Mouse (Mus musculus) E14TG2a.4 (cell line): Measurements from ENCODE around the gene Serpine1.
"Not testable (repeated sequence)": the region's sequence is repeated elsewhere in the genome, so short reads cannot be mapped to it uniquely, and the experiment has no call there.

Source experiments
- H3K27me3 ChIP-seq: 2 replicates; pipeline ENCODE4 v1.6.1; 2014; ENCODE audit warnings: low read length, control low read depth; ENCODE audit not compliant: insufficient read depth
- H3K36me3 ChIP-seq: 2 replicates; pipeline ENCODE4 v1.6.1; 2014; ENCODE audit warnings: low read length, control low read depth; ENCODE audit not compliant: insufficient read depth
- H3K4me1 ChIP-seq: replicated peaks from 2 replicates; pipeline ENCODE4 v1.6.1; 2014; ENCODE audit warnings: low read depth, low read length, control low read depth
- H3K4me3 ChIP-seq: replicated peaks from 2 replicates; pipeline ENCODE4 v1.5.1; 2014; ENCODE audit warnings: mild to moderate bottlenecking, low read length
- H3K9me3 ChIP-seq: 2 replicates; pipeline ENCODE4 v1.6.1; 2014; ENCODE audit warnings: low read length, control low read depth
- CTCF ChIP-seq: conservative IDR thresholded peaks from 2 replicates; pipeline ENCODE4 v1.5.1; 2014; ENCODE audit warnings: low read length
- NANOG ChIP-seq: IDR thresholded peaks from 2 replicates; pipeline ENCODE4 v1.6.1; 2014; ENCODE audit warnings: borderline replicate concordance, low read length, mixed read lengths
- POU5F1 ChIP-seq: IDR thresholded peaks from 2 replicates; pipeline ENCODE4 v1.6.1; 2014; ENCODE audit warnings: low read length, borderline replicate concordance

Serpine1 gene

GRCm38 (mm10) chr5:137072079-137072960 is at the start of gene Serpine1:
TSS of gene Serpine1 (minus strand) at chr5:137072268.
- Histone ChIP-seq H3K4me1 (peaks cover 79% of the 10 kb centered on the region), H3K4me3 (peak within 1 kb of the TSS; percentile 64), H3K36me3 (peaks cover 20% of the 10 kb centered on the region), H3K9me3 (no peaks in the 10 kb centered on the region), H3K27me3 (no peaks in the 10 kb centered on the region)
- TF ChIP-seq POU5F1: no peak
- no peak for TF ChIP-seq NANOG
- no peak for TF ChIP-seq CTCF

GRCm38 (mm10) chr5:137121280-137121679 is 49.2 kb upstream of the Serpine1 start:
- Histone ChIP-seq H3K27me3 (no peaks in the 10 kb centered on the region), H3K9me3 (no peaks in the 10 kb centered on the region), H3K4me1 (peaks cover 69% of the 10 kb centered on the region), H3K4me3 (no peak overlapping the region), H3K36me3 (no peaks in the 10 kb centered on the region)
- TF ChIP-seq CTCF: no peak
- no peak for TF ChIP-seq POU5F1
- no peak for TF ChIP-seq NANOG

DNA sequence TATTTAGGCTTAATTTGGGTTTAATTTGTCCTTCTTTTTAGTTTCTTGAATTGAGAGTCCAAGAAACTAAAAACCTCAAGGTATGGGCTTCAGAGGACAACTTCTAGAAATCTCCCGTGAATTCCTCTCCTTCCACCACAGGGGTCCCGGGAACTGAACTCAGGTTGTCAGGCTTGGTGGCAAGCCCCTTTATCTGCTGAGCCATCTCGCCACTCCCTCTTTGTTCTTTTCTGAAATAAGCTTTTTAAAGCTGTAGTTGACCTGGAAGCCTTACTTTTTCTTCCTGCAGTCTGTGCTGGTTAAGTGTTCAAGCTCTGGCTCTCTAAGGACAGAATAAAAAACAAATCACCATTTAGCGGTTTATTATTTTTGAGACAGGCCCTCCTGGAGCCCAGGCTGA is 46.8 kb upstream of the Serpine1 start:
- Histone ChIP-seq H3K4me3 (no peak overlapping the region), H3K9me3 (no peaks in the 10 kb centered on the region), H3K27me3 (peaks cover 6% of the 10 kb centered on the region), H3K36me3 (peaks cover 7% of the 10 kb centered on the region; the same call in 1 of the 2 replicates), H3K4me1 (peaks cover 77% of the 10 kb centered on the region)
- TF ChIP-seq POU5F1: no peak
- TF ChIP-seq CTCF: no peak
- TF ChIP-seq NANOG: no peak

DNA sequence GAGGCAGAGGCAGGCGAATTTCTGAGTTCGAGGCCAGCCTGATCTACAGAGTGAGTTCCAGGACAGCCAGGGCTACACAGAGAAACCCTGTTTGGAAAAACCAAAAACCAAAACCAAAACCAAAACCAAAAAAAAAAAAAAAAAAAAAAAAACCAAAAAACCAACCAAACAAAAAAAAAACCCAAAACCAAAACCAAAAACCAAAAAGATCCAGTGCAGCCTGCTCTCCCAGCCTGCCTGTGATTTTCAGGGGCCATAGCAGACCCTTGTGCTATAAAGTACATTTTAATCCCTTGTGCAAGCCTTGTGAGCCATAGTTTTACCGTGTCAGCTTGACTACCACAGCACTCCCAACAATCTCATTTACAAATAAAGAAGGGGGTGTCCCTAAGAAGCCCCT is 45.9 kb upstream of the Serpine1 start:
- not testable (repeated sequence) for H3K4me3 ChIP-seq, H3K9me3 ChIP-seq
- Histone ChIP-seq H3K27me3 (peaks cover 14% of the 10 kb centered on the region), H3K4me1 (peaks cover 78% of the 10 kb centered on the region), H3K36me3 (peaks cover 14% of the 10 kb centered on the region)

- Histone ChIP-seq H3K4me1 (peaks cover 76% of the 10 kb centered on the region), H3K4me3 (no peak overlapping the region), H3K36me3 (peaks cover 21% of the 10 kb centered on the region), H3K27me3 (peaks cover 18% of the 10 kb centered on the region), H3K9me3 (no peaks in the 10 kb centered on the region)
- TF ChIP-seq NANOG (no peak), POU5F1 (no peak), CTCF (no peak)
These were observed 44.9 kb upstream of the Serpine1 start for GRCm38 (mm10) chr5:137116987-137117386.

DNA sequence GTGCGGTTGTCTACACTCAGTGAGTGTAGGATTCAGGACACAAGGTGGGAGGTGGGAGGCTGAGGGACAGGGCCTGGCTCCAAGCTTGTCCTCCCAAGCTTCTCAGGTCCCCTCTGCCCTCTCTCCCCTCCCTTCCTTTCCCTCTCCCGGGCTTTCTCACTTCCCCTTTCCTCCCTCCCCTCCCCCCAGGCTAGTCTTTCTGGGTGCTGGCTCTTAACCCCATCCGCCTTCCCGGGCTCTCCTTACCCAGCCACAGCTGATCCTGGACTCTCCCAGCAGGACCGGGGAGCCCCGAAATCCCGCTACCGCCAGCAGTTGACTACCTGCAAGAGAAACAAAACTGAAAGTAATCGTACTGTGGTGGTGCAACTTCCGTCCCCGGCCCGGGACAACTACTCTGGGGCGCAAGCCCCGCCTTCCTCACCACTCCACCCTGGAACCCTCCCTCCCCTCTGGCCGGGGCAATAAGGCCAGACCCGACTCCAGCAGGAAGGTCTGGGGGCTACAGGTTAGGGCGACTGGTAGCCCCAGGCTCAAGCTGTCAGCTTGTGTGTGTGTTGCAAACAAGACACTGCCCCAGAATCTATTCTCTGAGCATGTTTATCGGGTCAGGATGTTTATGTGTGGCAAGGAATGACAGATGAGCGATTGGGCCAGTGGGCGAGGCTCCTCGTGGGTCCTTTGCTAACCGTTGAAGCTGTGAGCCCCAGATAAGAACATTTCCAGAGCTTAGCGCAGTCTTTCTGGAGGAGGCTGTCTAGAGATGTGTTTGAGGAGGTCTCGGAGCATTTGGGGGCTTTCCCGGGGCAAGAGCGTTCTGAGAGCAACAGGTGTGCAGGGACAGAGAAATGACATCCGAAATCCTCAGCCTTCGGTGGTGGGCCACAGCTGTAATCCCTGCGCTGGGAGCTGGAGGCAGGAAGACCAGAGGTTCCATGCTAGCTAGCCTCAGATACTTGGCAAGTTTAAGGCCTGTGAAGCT is 44.1 kb upstream of the Serpine1 start, which contains the start of gene Trim56:
Trim56 (minus strand) TSS at position 344 of the 982 bp plus-strand sequence.
- TF ChIP-seq POU5F1 (no peak), CTCF (no peak), NANOG (no peak)

GRCm38 (mm10) chr5:137114891-137115561 is 43.0 kb upstream of the Serpine1 start:
- no peaks in the 10 kb centered on the region; the same call in 1 of the 2 replicates for H3K9me3 ChIP-seq
- H3K4me1 ChIP-seq: peaks cover 69% of the 10 kb centered on the region
- H3K36me3 ChIP-seq: peaks cover 21% of the 10 kb centered on the region
- peaks cover 18% of the 10 kb centered on the region for H3K27me3 ChIP-seq
- no peak for TF ChIP-seq POU5F1
- peak overlapping the region; percentile 77 for H3K4me3 ChIP-seq

More for the DNA sequence above, 44.1 kb upstream of the Serpine1 start, which contains the start of gene Trim56:
- Histone ChIP-seq H3K4me1 (peaks cover 67% of the 10 kb centered on the region), H3K9me3 (no peaks in the 10 kb centered on the region; the same call in 1 of the 2 replicates), H3K36me3 (peaks cover 21% of the 10 kb centered on the region), H3K27me3 (peaks cover 18% of the 10 kb centered on the region), H3K4me3 (peak within 1 kb of the TSS; percentile 77)
